Mouse (Mus musculus) urinary bladder, postnatal 25 days (tissue): ENCODE data around the gene Hecw2.

Experiments used
- DNase-seq: peaks from one replicate; pipeline ENCODE4 v3.0.0; 2022; ENCODE audit warnings: low spot score

Hecw2 gene

DNA sequence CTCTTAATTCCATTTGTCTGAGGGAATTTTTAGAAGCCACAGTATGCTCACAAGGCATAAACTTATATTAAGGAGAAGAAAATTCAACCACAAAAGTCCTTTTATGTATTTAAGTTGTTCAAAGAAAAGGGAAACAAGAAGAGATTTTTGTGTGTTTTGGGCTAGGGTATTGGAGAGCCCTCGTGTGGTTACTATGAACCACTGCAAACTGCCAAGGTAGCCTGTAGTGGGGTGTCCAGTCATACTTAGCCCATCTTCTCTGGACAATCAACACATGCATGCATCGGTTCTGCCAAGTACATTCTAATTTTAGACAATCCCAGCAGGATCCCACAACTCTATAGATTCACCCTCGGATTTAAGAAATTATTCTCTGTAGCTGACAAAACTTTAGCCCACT lies 304.6 kb downstream of the Hecw2 start:
- no peak for DNase-seq

DNA sequence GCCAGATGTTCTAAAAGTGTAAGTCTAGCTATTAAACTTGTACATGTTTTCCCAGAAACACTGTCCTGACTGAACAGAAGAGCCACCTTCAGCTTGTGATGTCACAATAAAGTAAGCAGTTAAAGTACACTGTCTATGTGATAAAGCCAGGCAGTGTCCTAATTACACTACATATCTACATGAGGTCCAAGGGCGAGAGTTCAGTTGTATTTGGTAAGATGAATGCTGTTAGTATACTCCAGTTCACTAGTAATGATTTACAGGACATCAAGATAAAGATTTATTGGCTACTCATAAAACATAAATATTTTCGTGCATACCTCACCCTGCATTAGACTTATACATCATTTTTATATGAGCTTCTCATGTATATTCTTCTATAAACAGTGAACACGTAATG lies 305.2 kb downstream of the Hecw2 start:
- DNase-seq = no peak

DNA sequence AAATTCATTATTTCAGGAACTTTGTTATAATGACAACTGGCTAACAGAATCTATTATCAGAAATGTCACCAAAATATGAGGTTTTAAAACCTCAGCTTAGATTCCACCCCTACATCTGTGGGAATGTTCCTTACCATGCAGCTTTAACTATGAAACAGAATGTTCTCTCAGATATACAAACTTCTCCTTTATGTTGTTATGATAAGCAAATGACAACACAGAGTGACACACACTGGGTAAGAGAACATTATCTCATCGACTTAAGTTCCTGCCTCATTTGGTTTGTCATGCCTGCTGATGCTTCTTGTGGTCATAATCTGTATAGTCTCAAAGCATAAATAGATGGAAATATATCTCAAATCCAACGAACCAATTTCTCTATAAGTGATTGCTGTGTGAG lies 312.5 kb downstream of the Hecw2 start:
- no peak for DNase-seq

DNA sequence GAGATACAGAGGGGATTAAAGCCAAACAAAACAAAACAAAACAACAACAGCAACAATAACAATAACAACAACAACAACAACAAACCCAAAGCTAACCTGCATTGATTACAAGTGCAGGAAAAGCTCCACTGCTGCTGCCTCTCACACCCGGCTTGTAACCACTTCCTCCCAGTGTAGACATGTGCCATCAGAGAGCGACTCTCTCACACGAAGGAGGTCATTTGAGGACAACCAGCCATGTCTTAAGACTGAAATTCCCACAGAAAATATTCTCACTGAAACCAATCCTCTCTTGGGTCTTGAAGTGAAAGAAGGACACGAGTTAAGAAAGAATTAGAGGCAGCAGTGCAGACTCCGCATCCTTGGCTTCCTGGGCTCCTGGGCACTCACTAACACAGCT lies 319.0 kb downstream of the Hecw2 start:
- no peak for DNase-seq

DNA sequence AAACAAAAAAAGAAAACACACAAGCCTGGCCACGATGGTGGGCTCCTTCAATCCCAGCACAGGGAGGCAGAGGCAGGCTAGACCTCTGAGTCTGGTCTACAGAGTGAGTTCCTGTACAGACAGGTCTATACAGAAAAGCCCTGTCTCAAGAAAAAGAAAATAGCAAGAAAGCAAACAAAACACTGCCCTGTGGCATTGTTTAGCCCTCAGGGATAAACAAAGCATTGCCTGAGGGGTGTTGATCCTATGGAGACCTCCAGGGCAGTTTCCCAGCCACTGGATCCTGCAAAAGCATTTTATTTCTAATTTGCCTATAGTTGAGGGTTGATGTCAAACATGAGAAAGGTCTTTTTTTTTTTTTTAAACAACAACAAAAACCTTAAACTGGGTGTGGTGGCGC lies 327.7 kb downstream of the Hecw2 start:
- no peak for DNase-seq

DNA sequence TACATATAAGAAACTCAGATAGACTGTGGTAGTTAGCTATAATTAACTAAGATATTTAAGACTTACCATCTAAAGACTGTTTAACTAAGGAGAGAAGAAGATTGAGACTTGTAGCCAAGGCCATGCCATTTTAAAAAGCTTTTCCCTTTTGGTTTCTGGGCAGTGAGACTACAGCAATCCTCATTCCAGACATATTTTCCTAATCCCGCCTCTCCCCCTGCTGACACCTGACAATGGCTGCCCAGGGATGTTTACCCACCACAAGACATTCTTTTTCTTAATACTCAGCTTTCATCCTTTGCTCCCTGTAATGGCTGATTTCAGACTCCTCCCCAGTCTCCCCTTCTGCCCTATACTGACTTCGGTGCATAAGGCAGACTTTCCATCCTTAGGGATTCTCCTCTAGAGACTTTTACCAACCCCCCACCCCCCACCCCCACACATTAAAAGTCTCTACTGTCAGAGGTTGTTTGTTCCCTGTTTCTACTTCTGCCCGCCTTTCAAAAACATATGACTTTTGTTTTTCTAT lies 328.5 kb downstream of the Hecw2 start:
- no peak for DNase-seq

DNA sequence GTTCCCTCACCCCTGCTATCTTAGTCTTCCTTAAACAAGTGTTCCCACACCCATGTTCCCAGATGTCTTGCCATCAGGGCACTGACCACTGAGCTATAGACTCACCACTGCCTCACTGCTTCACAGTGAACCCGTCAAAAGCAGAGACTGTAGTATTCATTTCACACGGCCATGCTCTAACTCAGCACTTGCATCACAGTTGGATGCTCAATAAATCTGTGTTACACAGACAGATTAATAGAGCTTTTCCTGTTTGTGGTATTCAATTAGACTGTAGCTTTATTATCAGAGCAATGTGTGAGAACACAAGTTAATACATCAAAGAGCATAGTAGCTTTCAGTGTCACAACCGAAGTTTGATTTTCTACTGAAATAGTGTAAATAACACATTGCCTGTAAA lies 330.9 kb downstream of the Hecw2 start:
- no peak for DNase-seq

DNA sequence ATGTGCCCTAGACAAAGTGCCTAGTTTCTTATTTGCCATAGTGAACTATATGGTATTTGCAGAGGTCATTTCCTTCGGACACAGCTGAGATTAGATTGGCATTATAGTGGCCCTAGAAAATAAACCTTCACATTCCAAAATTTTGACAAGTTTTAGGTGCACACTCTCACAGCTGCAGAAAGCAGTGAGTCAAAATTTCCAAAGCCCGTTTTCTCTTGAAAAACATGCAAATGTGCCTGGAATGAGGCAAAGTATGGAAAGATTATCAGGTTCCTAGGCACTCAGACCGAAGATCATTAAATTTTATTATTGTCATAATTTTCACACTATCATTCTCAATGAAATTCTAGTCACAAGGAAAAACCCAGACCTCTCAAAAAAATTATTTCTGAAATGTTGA lies 334.4 kb downstream of the Hecw2 start:
- DNase-seq = no peak

DNA sequence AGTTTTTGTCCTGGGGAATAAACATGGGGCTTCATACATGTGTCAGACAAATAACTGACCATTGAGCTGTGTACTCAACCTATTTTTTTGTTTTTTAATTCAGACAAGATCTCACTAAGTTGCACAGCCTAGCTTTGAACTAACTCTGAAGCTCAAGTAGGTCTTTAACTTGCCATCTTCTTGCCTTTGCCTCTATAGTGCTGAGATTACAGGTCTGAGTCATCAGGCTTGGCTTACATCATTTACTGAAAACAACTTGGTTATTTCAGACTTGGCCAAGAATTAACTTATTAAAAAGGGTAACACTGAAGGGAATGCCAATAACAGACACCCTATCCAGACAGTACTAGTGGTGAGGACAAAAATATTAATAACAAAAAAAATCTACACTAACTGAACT lies 335.8 kb downstream of the Hecw2 start:
- DNase-seq = no peak

DNA sequence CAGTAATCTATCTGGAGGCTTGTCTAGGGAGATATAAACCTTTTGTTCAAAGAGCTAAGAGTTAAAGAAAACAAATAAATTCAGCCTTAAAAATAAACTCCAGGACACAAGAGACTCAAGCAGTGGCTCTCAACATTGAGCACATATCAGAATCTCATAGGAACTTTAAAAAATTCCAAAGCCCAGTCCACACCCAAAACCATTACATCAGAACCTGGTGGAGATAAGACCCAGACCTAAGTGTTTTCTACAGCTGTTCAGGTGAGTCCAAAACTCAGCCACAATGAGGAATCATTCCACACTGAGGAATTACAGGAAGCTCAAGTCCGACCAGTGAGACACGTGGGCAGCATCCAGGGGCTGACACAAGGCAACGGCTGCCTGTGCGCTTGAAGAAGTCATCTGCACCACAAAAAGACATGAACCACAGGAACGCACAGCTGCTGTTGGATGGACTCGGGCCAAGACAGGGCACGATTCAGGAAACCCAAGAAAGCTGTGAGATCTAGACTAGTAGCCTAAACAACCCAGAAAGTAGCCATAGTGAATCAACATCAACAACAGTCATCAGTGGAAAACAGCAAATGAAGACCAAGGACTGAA lies 338.4 kb downstream of the Hecw2 start:
- DNase-seq = no peak

DNA sequence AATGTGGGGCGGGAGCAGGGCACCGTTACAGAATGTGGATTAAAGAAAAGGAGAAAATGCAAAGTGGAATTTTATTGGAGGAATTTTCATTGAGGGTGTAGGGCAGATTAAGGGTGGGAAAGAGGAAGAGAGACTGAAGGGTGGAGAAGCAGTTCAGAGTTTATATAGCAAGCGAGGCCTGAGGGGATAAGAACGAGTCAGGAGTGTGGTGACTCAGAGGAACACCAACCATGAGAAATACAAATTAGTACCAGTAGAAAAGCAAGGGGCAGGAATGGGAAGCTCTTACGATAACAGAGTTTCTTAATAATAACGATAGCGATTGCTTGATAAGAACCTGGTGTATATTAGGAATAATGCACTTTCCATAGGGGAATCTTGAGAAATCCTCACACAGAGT lies 339.2 kb downstream of the Hecw2 start:
- no peak for DNase-seq

DNA sequence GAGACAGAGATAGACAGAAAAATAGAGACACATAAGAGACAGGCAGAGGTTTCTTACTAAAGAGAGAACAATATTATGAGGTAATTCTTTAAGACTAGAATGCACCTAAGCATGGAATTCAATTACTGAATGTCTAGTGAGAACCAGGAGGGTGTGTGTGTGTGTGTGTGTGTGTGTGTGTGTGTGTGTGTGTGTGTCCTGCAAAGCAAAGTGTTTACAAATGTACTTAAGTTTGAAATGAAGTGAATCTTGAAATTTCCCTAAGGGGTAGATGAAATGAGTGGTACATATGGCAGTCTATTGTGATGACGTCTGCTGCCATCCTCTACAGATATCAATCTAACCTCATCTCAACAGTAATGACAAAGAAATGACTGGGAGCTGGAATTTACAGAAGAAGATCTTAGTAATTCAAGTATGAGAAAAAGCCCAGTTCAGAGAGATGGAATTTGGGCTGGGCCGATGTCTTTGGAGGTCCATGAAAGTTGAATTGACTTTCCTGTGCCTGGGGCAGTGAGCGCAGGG lies 342.8 kb downstream of the Hecw2 start:
- DNase-seq = no peak

DNA sequence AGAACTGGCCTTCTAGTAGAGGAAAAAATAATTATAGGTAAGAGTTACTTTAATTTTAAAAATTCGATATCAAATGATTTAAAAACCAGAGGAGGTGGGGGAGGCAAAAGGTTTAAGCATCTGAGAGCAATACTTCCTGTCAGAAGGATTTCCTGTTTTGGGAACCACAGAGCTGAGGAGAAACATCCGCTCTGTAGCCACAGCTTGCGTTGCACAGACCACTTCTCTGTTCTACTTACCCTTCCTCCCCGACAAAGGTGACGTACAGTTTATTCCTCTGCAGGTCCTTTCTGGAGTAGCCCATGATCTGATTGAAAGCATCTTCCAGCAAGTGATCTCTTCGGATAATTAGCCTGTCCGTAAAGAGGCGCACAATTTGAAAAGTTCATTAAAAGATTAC lies 343.6 kb downstream of the Hecw2 start:
- DNase-seq = no peak

DNA sequence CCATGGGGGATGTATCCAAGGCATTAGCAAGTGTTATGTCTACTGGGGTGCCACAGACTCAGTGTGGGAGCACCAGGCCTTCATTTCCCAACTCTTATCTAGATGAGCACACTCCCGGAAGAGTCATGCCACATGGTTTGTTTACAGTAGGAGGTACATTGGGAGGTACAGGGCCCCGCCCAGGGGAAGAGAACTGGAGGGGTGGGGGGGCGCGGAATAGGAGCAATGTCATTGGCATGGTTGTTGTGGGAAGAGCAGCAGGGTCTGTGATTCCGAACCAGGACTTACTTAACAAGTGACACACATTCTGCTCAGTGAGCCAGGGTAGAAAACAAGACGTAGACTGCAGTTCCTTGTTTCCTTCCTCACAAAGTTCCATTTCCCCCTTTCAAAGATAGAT lies 344.1 kb downstream of the Hecw2 start:
- no peak for DNase-seq

DNA sequence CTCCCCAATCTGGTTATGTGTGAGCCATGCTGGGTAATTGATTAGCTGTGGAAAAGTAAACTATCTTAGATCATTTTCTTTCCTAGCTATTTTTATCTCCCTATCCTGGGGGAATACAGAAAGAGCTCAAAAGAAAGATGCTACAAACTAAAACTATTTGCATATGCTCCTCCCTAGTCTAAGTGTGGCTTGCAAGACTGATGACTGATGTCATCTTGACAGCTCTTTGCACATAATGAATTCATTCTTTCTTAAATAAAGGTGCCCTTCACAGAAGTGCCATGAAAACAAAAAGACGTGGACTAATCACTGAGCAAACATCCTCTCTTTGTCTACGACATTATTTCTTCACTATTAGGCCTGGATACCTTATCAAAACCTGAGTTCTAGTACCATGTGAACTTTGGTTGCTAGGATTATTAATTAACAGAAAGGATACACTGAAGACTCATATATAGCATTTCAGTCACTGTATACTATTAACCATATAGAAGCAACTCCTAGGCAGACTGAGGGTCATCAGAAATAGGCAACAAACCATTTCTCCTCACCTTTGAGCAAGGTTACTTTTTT lies 348.2 kb downstream of the Hecw2 start:
- DNase-seq = no peak

DNA sequence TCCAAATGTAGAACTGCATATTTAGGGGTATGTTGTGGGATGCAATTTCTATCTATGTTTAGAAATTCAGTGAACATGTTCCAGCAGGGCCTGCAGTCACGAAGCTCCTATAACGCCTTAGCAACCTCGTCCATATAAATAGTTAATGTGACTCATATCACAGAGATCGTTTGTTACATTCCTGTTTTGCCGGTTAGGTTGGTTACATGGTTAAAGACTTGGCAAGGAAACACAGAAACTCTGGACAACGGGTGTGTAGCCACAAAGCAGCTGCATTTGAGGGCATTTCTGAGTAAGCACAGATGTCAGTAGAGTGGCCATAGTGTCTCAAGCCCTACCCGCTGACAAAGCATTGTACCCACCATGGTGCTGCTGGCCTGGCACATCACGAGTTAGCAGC lies 349.1 kb downstream of the Hecw2 start:
- no peak for DNase-seq

DNA sequence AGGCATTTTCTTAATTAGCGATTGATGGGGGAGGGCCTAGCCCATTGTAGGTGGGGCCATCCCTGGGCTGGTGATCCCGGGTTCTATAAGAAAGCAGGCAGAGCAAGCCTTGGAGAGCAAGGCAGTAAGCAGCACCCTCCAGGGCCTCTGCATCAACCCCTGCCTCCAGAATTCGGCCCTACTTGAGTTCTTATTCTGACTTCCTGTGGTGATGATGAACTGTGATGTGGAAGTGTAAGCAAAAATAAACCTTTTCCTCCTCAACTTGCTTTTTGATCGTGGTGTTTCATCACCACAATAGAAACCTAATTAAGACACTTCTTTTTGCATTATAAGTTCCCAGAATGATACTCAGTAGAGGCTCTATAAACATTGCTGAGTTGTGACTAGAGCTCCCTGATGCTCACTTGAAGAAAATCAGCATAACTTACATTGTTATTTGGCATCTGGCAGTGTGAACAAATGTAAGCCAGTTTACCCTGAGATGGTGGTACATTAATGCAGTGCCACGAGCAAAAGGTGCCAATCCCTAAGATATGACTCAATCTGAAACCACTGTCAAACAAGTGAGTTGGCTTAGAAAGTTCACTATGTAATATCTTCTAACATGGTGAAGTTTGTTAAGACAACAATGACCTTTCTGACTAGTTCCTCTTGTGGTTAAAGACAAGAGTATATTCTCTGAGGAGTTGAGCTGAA lies 349.9 kb downstream of the Hecw2 start:
- DNase-seq = no peak

DNA sequence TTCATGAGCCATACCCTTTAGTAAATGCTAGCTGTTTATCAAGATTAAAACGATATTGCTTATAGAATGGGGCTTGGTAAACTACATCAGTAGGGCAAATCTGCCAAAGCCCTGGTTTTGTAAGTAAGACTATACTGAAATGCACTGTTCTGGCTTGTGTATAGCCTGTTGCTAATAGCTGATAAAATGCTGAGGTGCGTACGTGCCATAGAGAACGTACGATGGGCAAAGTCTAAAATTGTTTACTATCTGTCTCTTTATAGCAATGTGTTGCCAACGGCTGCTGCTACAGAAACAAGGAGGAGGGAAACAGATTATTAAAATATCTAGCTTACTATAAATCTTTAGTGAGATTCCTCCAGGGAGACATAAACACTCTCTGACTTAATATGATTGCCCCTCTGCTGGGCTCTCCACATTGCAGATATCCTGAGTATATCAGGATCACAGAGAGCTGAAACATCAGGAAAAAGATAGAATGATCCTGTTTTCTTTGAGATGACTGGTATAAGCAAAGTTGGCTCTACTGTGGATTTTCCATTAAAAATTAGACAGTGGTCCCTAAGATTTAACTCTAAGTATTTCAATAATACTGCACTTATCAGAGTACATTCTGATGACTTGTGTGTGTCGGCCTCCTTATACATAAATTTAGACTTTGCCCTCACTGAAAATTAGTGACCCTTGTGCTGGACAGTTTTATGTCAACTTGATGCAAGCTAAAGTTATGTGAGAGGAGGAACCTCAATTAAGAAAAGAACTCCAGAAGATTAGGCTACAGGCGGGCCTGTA lies 350.6 kb downstream of the Hecw2 start:
- no peak for DNase-seq

DNA sequence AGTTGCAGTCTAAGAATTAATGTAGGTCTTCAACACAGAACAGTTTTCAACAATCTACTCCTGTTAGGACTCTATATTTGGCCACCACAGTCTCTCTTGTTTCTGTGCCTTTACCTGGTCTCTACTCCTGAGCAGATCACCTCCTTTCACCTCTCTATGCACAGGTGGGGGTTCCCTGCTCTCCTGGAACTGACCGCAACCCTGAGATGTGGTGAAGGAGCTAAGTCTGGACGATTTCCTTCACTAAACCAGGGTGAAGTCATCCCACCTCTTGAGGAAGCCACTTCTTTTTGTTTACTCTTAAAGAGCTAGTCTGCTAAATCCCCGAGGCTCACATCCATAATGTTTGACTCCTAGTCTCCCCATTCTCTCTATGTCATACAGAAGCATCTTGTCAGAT lies 351.9 kb downstream of the Hecw2 start:
- no peak for DNase-seq

DNA sequence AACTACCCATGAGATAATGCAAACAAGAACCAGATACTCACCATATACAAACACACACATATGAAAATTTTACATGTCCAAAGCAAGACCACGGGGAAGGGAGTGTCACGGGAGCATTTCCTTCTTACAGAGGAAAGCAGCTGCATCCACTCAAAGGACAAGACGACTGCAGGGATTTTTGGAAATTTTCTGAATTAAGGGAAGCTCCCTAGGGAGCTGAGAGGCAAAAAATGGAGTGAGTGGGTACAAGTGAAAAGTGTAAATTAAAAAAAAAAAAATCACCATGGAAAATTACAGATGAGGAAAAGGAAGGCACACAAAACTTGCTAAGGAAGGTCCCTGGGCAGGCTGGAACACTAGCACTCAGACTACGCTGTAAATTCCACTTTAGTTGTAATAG lies 353.9 kb downstream of the Hecw2 start:
- no peak for DNase-seq

DNA sequence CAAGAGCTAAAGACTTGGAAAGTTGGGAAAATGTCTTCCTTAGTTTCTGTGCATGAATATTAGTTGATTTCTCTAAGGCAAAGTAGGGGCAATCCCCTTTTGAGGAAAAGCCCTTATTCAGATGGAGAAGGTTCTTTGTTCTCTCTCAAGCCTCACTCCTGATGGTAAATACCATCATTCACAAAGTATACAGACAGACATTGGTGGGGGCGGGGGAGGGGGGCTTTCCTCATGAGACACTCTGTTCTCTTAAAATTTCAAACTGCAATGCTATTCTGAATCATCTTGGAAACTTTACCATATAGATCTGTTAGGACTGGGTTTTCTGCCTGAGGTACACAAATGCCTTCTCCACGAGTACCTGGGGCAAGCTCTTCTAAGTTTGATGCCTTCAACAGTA lies 355.6 kb downstream of the Hecw2 start:
- no peak for DNase-seq

DNA sequence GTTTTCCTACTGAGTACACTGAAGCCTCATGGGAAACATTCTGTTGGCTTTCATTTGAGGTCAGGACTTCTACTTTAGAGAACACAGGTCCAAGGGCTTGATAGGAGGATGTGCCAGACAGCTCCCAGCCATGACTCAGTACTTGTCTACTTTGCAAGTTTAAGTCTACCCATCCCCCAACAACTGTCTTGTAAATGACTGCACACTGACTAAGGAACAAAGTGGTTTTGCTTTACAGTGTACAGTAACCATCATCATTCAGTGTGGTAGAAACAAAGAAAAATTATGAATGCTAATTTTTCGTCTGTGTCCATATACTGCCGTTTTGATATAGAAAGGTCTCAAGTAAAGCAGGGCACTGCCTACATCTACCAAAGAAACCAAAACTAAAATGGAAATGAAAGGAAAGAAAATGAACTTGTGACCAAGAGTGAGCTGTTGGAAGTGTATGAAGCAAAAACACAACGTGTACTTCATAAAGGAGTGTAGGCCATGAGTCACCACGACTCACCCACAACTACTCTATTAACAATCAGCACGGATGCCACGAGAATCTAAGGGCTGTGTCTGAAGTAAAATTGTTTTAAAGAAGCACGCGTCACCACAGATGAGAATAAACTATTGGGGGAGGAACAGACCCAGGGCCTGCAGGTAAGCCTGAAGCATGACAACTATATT lies 356.6 kb downstream of the Hecw2 start:
- no peak for DNase-seq
